Mouse (Mus musculus): ENCODE data around the gene Otop1. TPM values are rescaled to one million over a fixed set of nuclear protein-coding genes. Genes with fewer than 3 reads are reported as not detected.

Otop1 gene
- polyA plus RNA-seq (2015; fragmentation: Nextera tagmentation; extraction: Ambion mirVana), result not detected in 2 replicates

DNA sequence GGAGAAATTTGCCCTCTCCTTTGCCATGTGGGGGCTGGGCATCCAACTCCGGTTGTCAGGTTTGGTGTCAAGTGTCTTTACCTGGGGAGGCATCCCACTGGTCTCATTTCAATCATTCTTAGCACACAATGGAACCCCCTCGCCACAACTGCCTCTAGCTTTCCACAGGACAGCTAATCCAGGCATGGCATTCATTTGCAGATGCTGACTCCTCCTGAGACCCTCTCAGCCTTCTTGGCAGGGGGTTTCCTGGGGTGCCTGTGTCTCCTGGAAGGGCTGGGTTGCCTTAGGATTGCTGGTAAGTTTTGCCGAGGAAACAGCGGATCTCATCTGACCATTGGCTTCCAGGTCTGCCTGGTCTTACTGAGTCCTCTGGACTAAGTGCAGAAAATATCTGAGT lies at the start of gene Otop1:
TSS of gene Otop1 (plus strand) at position 202 of the 400 bp plus-strand sequence.
- Histone ChIP-seq H3K4me1 (replicated peaks) (peaks cover 15% of the 10 kb centered on the region), H3K27me3 (peaks cover 70% of the 10 kb centered on the region), H3K36me3 (no peaks in the 10 kb centered on the region), H3K9ac (no peak within 1 kb of the TSS), H3K27ac (no peak within 1 kb of the TSS), H3K4me2 (0 out of 2 replicates have a peak within 1 kb of the TSS, but pooled peaks have one; percentile 11), H3K9me3 (replicated peaks) (no peaks in the 10 kb centered on the region), H3K4me3 (peak within 1 kb of the TSS; percentile 33; the same call in 1 of the 2 replicates)
- 9% methylated on average over 4 of the region's 4 CpGs for WGBS
- no peak for ATAC-seq (replicated peaks; ENCODE audit: insufficient number of reproducible peaks, insufficient read depth, low FRiP score, low read depth)

DNA sequence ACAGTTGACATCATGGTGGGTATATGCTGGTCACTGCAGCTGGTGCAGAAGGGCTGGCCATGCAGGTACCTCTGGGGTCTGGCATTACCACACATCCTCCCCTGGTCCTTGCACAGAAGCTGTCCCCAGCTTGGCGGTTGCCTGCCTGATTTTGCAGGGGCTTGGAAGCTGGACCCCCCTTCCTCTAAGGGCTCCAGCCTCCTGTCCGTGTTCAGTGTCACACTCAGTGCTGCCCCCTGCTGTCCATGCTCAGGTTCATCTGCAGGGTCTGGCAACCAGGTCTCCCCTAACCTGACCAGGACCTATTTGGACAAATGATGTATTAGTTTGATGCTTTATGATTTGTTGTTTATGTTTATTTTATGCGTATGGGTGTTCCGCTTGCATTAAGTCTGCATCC lies 40.4 kb upstream of the Otop1 start:
- Histone ChIP-seq H3K9ac (no peak overlapping the region), H3K27me3 (no peaks in the 10 kb centered on the region), H3K27ac (no peak overlapping the region), H3K4me1 (replicated peaks) (no peaks in the 10 kb centered on the region), H3K4me2 (no peak overlapping the region), H3K36me3 (peaks cover 36% of the 10 kb centered on the region), H3K9me3 (replicated peaks) (no peaks in the 10 kb centered on the region), H3K4me3 (no peak overlapping the region)
- 62% methylated on average over 4 of the region's 4 CpGs for WGBS
- ATAC-seq (replicated peaks; ENCODE audit: insufficient number of reproducible peaks, insufficient read depth, low FRiP score, low read depth), result no peak

DNA sequence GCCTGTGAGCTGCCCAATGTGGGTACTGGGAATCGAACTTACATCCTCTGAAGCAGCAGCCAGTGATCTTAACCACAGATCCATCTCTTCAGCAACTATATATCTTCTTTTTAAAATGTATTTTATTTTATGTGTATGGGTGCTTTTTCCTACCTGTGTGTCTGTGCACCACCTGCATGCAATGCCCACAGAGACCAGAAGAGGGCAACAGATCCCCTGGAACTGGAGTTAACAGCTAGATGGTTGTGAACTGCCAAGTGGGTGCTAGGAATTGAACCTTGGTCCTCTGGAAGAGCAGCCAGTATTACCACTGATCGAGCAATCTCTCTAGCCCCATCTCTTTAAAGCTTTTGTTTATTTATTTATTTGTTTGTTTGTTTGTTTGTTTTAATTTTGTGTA lies 39.1 kb upstream of the Otop1 start:
- peaks cover 25% of the 10 kb centered on the region for H3K36me3 ChIP-seq
- H3K4me2 ChIP-seq, result no peak overlapping the region
- no peaks in the 10 kb centered on the region for H3K4me1 ChIP-seq (replicated peaks)
- no peak overlapping the region for H3K9ac ChIP-seq
- H3K9me3 ChIP-seq (replicated peaks), result no peaks in the 10 kb centered on the region
- no peak overlapping the region for H3K27ac ChIP-seq
- 87% methylated on average over 2 of the region's 2 CpGs for WGBS
- H3K27me3 ChIP-seq, result no peaks in the 10 kb centered on the region
- no peak for ATAC-seq (replicated peaks; ENCODE audit: insufficient number of reproducible peaks, insufficient read depth, low FRiP score, low read depth)
- H3K4me3 ChIP-seq, result no peak overlapping the region

DNA sequence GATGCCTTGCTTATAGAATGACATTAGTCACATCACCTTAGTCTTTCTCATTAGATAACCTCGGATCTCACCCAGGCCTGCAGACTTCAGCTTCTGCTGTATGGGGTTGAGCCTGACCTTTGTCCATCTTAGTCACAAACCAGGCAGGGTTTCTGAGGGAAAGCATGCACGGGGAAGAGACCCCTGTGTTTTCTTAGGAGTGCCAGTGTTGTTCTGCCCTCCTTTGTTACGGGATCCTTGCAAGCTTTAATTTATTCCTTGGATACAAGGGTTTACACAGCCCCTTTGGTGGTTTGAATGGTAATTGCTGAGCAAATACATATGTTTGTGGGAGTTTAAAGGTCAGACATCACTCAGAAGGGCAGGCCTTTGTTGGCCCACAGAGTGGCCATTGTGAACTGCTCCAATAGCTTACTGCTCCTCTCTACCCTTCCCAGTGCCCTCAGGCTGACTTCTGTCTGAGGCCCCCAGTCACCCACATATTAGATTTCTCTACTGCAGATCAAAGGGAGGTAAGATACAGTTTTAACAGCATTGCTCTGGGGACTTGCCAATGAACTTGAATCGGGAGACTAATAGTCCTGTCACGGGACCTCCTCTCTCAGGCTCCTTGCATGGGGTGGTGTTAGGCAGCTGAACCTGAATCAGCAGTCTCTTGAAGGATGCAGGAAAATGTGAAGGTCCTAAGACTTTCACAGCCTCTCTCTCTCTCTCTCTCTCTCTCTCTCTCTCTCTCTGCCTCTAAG lies 34.9 kb upstream of the Otop1 start:
- no peak for ATAC-seq (replicated peaks; ENCODE audit: insufficient number of reproducible peaks, insufficient read depth, low FRiP score, low read depth)
- Histone ChIP-seq H3K4me3 (no peak overlapping the region), H3K9me3 (replicated peaks) (no peaks in the 10 kb centered on the region), H3K27me3 (no peaks in the 10 kb centered on the region), H3K27ac (no peak overlapping the region), H3K9ac (no peak overlapping the region), H3K4me1 (replicated peaks) (no peaks in the 10 kb centered on the region), H3K36me3 (no peaks in the 10 kb centered on the region), H3K4me2 (no peak overlapping the region)
- WGBS, result 56% methylated on average over 5 of the region's 5 CpGs

DNA sequence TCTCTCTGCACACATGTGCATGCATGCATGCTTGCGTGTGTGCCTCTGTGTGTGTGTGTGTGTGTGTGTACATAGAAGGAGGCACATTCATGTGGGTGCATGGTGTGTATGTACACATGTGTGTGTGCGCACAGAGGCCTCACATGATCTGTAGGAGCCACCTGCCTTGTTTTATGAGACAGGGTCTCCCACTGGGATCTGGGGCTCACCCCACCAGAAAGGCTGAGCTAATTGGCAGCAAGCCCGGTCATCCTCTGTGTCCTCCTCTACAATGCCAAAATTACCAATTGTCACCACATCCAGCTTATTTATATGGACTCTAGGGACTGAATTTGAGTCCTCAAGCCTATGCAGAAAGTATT lies 34.3 kb upstream of the Otop1 start:
- WGBS, result 83% methylated on average over 3 of the region's 3 CpGs
- Histone ChIP-seq H3K27me3 (no peaks in the 10 kb centered on the region), H3K36me3 (no peaks in the 10 kb centered on the region), H3K4me3 (no peak overlapping the region), H3K9me3 (replicated peaks) (no peaks in the 10 kb centered on the region), H3K4me2 (no peak overlapping the region), H3K27ac (no peak overlapping the region), H3K4me1 (replicated peaks) (no peaks in the 10 kb centered on the region), H3K9ac (no peak overlapping the region)
- ATAC-seq (replicated peaks; ENCODE audit: insufficient number of reproducible peaks, insufficient read depth, low FRiP score, low read depth), result no peak

DNA sequence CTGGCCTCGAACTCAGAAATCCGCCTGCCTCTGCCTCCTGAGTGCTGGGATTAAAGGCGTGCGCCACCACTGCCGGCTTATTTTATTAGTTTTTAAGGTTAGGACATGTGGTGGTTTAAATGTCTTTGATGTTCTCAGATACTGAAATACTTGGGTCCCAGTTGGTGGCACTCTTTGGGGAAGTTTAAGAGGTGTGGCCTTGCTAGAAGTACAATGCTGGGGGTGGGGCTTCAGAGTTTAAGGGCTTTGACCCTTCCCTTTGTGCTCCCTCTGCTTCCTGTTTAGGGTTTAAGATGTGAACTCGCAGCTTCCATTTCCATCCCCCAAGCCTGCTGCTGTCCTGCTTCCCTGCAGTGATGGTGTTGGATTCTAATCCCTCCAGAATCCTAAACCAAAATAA lies 33.8 kb upstream of the Otop1 start:
- H3K27ac ChIP-seq, result no peak overlapping the region
- no peaks in the 10 kb centered on the region for H3K4me1 ChIP-seq (replicated peaks)
- H3K4me2 ChIP-seq, result no peak overlapping the region
- H3K9ac ChIP-seq, result no peak overlapping the region
- H3K27me3 ChIP-seq, result no peaks in the 10 kb centered on the region
- no peaks in the 10 kb centered on the region for H3K36me3 ChIP-seq
- no peak for ATAC-seq (replicated peaks; ENCODE audit: insufficient number of reproducible peaks, insufficient read depth, low FRiP score, low read depth)
- no peak overlapping the region for H3K4me3 ChIP-seq
- H3K9me3 ChIP-seq (replicated peaks), result no peaks in the 10 kb centered on the region
- 82% methylated on average over 6 of the region's 6 CpGs for WGBS

DNA sequence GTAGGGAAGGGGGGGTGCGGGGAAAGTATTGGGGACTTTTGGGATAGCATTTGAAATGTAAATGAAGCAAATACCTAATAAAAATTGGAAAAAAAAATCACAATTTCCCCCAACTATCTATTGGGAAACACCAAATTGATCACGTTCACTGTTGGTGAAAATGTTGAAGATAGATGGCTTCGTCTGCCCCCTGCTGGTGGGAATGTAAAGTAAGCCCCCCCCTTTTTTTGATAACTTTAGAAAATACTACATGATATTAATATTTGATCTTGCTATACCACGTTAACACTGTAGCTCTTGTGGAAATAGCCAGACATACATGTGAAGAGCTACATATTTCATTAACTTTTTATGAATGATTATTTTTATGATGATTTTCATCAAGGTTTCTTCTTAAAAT lies 20.6 kb upstream of the Otop1 start:
- Histone ChIP-seq H3K27me3 (no peaks in the 10 kb centered on the region), H3K27ac (no peak overlapping the region), H3K9me3 (replicated peaks) (no peaks in the 10 kb centered on the region), H3K4me2 (no peak overlapping the region), H3K36me3 (no peaks in the 10 kb centered on the region), H3K9ac (no peak overlapping the region), H3K4me3 (no peak overlapping the region), H3K4me1 (replicated peaks) (0 out of 2 replicates have a peak, but pooled peaks cover 3% of the 10 kb centered on the region)
- 39% methylated on average over 4 of the region's 4 CpGs for WGBS
- ATAC-seq (replicated peaks; ENCODE audit: insufficient number of reproducible peaks, insufficient read depth, low FRiP score, low read depth), result no peak

DNA sequence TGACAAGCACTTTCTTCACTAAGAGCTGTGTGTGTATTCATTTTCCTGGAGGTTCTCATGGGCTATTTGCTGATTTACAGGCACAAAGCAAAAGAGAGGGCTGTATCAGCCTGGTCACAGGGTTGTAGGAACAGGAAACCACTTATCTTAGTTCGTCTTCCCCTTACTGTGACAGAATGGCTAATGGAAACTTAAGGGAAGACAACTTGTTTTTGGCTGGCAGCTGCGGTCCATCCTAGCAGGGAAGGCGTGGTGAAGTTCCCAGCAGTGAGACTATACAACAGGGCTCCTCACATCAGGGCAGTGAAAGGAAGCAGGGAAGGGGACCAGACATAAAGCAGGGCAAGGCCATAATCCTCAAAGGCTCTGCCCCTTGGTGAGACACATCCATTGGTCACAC lies 20.1 kb upstream of the Otop1 start:
- H3K4me2 ChIP-seq, result no peak overlapping the region
- H3K27me3 ChIP-seq, result no peaks in the 10 kb centered on the region
- H3K27ac ChIP-seq, result 0 out of 2 replicates have a peak overlapping the region, but pooled peaks have one; percentile 38
- H3K4me1 ChIP-seq (replicated peaks), result 0 out of 2 replicates have a peak, but pooled peaks cover 3% of the 10 kb centered on the region
- H3K4me3 ChIP-seq, result no peak overlapping the region
- 52% methylated on average over 3 of the region's 3 CpGs for WGBS
- H3K9me3 ChIP-seq (replicated peaks), result no peaks in the 10 kb centered on the region
- no peaks in the 10 kb centered on the region for H3K36me3 ChIP-seq
- no peak overlapping the region for H3K9ac ChIP-seq
- ATAC-seq (replicated peaks; ENCODE audit: insufficient number of reproducible peaks, insufficient read depth, low FRiP score, low read depth), result peak; percentile 53; the same call in 1 of the 2 replicates

DNA sequence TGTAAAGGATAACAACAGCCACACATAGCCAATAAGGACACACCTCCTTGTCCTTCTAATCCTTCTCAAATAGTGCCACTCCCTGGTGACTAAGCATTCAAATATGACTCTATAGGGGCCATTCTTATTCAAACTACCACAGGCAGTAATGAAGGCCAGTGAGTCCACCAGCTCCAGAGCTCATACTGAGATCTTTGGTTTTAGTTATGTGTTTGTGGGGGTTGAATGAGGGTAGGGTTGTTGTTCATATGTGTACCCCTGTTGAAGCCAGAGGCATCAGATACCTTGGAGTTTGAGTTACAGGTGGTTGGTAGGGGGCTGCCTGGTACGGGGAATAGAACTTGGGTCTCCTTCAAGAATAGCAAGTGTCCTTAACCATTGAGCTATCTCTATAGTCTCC lies 19.2 kb upstream of the Otop1 start:
- no peak for ATAC-seq (replicated peaks; ENCODE audit: insufficient number of reproducible peaks, insufficient read depth, low FRiP score, low read depth)

DNA sequence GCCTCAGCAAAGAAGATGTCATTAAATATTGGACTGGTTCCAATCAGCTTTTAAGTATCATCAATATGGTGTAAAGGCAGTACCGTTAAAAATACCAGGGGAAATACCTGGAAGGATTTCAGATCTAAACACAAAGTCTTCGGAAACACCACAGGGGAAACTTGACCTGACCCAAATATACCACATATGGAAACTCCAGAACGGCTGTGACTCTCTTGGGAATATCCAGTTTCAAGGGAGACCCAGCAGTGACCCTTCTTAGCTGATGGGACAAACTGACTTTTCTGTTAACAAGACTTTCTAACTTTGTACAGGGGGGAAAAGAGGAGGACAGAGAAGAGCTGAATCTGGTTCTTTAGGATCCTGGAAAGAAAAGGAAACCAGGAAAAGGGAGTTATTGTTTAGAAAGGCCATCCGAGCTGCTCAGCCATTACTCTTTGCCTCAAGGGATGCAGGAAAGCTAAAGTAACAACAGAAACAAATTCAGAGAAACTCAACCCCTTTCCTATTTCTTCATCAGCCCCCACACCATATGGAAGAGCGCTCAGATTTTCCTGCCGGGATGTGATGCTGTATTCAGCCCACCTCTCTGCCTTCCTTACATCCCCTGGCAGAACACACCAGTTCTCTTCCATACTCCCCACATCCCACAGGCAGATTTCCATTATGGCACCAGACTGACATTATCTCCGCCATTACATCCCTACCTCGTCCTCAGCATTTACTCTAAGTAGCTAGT lies 17.6 kb upstream of the Otop1 start:
- Histone ChIP-seq H3K27ac (no peak overlapping the region), H3K9ac (no peak overlapping the region), H3K27me3 (no peaks in the 10 kb centered on the region), H3K9me3 (replicated peaks) (no peaks in the 10 kb centered on the region), H3K4me3 (no peak overlapping the region), H3K4me1 (replicated peaks) (peaks cover 10% of the 10 kb centered on the region), H3K36me3 (peaks cover 13% of the 10 kb centered on the region; the same call in 1 of the 2 replicates), H3K4me2 (no peak overlapping the region)
- ATAC-seq (replicated peaks; ENCODE audit: insufficient number of reproducible peaks, insufficient read depth, low FRiP score, low read depth), result no peak
- WGBS, result 74% methylated on average over 8 of the region's 8 CpGs

More for the DNA sequence above, 19.2 kb upstream of the Otop1 start:
- H3K27ac ChIP-seq, result no peak overlapping the region
- no peaks in the 10 kb centered on the region for H3K36me3 ChIP-seq
- H3K9ac ChIP-seq, result no peak overlapping the region
- no peak overlapping the region for H3K4me3 ChIP-seq
- 81% methylated on average over 1 of the region's 1 CpGs for WGBS
- no peak overlapping the region for H3K4me2 ChIP-seq
- no peaks in the 10 kb centered on the region for H3K27me3 ChIP-seq
- H3K4me1 ChIP-seq (replicated peaks), result peaks cover 10% of the 10 kb centered on the region
- no peaks in the 10 kb centered on the region for H3K9me3 ChIP-seq (replicated peaks)

DNA sequence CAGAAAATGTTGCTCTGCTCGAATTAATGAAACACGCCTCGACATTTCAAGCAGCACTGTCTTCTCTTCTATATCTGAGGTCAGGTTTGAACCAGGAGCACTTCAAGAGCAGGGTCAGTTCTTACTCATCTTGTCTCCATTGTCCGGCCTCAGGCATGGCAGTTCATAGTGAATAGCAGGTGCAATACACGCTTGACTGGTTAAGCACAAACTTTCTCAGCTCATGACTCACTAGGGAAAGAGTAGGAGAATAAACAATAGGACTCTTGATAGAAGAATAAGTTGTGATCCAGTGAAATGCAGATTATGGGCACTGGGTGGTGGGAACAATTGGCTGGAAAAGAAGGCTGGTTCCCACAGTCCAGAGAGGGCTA lies 17.0 kb upstream of the Otop1 start:
- peaks cover 10% of the 10 kb centered on the region for H3K4me1 ChIP-seq (replicated peaks)
- ATAC-seq (replicated peaks; ENCODE audit: insufficient number of reproducible peaks, insufficient read depth, low FRiP score, low read depth), result no peak
- H3K9me3 ChIP-seq (replicated peaks), result no peaks in the 10 kb centered on the region
- H3K27me3 ChIP-seq, result no peaks in the 10 kb centered on the region
- no peak overlapping the region for H3K9ac ChIP-seq
- H3K4me3 ChIP-seq, result no peak overlapping the region
- H3K4me2 ChIP-seq, result no peak overlapping the region
- H3K27ac ChIP-seq, result no peak overlapping the region
- peaks cover 19% of the 10 kb centered on the region; the same call in 1 of the 2 replicates for H3K36me3 ChIP-seq
- 87% methylated on average over 5 of the region's 5 CpGs for WGBS
